Mouse (Mus musculus): Measurements from ENCODE around the gene Tmem258.
A peak's percentile ranks its signal among the peaks of the same experiment; 100 is the strongest.
"Not testable (repeated sequence)": the region's sequence is repeated elsewhere in the genome, so short reads cannot be mapped to it uniquely, and the experiment has no call there.

Gene Tmem258

DNA sequence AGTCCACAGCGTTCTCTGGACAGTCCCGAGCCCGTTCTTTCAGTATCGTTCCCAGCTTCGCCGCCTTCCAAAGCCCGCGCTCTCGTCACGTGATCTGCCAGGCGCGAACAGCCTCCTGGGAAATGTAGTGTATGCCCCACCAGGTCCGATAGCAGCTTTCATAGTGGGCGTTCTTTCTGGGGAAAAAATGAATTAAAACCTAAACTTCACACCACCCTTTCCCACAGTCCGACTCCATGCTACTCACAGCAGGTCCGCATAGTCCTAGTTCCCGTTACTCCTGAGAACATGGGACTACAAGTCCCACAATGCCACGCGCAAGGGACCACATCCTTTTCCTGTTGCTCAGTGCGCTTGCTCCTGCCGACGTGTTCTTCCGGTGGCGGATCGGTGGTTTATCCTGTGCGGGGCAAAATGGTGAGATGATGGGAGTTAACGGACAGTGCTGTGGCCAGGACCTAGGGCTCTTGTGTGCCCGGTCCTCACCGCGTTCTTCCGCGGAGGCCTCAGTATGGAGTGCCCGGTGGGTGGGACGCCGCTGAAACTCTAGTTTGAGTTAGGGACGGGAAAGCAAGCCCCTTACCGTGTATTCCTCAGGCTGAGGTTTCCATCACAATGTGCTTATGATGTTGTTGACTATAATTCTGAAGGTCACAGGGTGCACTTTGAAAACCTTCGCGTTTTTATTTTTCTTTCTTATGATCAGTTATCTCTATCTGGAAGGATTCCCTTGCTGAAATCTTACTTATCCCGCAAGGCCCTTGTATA lies at the start of gene Tmem258, which contains the start of gene Fen1:
TSS of gene Tmem258 (plus strand) at position 167 of the 768 bp plus-strand sequence.
TSS of gene Fen1 (minus strand) at position 322 of the 768 bp plus-strand sequence.
- peak; percentile 94 for DNase-seq (ENCODE audit: low read depth, low spot score)

DNA sequence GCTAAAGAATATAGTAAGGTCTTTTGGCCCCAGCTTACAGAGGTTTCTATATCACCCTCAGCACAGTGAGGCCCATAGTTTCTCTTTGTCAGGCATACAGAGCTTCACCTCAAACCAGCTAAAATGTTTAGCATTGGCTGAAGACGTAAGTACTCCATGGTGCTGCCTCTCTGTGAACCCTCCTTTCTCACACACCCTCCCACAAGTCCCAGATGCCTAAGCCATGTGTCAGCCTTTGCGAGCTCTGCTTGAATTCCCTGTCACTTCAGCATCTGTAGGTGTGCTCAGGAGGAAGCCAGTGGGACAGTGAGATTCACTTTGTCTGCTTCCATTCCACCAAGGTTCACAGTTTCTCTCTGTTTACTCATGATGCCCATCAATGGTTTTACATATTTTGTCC lies 46.1 kb upstream of the Tmem258 start:
- DNase-seq (ENCODE audit: low read depth, low spot score), result no peak

DNA sequence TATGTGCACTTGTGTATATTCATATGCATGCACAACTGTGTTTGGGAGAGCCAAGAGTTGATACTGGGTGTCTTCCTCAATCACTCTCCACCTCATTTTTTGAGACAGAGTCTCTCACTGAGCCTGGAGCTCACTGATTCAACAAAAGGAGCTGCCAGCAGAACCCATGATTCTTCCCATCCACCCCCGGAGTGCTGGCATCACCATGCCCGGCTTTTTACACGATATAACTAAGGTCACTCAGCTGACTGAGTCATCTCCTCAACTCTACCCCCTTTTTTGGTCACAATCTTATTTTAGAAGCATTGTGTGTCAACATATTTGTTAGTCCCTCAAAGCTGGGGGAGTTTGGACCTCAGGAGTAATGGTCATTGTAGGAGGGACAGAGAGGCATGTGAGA lies 39.9 kb upstream of the Tmem258 start:
- DNase-seq (ENCODE audit: low read depth, low spot score), result no peak

DNA sequence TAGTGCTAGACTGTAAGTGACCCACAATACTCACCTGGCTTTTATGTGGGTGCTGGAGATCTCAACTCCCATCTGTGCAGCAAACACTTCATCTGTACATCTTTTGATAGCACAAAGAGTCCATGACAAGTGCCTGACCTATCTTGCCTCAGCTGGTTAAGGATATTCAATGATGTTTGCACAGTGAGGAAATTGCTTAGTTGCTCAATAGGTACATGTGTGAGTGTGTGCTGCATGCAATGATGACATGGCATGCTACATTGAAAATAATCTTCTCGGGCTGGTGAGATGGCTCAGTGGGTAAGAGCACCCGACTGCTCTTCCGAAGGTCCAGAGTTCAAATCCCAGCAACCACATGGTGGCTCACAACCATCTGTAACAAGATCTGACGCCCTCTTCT lies 37.9 kb upstream of the Tmem258 start:
- DNase-seq (ENCODE audit: low read depth, low spot score), result not testable (repeated sequence)

DNA sequence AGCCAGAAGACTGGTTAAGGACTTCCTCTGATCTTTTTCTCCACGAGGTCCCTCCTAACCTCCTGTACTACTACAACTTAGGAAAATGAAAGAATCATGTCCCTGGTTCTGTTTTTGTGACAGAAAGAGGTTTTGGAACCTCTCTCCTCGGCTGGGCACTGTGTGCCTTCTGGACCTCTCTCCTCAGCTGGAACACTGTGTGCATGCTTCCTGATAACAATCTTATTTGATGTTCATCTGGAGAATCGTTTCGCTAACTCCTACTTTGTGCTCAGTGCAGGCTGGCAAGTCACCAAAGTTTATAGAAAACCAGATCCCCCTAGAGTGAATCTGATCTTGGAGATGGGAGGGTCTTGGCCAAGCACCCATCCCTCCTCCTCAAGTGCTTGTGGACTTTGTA lies 36.7 kb upstream of the Tmem258 start:
- DNase-seq (ENCODE audit: low read depth, low spot score), result no peak

DNA sequence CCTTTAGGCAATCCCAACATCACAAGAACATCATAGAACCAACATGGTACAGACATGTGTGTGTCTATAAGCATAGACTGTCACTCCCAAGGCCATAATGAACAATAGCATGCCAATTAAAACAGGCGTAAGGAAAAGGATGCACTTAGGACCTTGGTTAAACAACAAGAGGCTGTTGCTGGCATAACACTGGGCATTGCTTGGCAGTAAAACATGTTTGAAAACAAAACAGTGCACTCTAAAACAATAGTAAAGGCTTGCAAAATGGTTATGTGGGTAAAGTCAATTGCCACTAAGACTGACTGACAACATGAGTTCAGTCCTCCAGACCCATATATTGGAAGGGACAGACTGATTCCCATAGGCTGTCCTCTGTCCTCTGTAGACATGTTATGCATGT lies 35.9 kb upstream of the Tmem258 start:
- DNase-seq (ENCODE audit: low read depth, low spot score), result no peak

DNA sequence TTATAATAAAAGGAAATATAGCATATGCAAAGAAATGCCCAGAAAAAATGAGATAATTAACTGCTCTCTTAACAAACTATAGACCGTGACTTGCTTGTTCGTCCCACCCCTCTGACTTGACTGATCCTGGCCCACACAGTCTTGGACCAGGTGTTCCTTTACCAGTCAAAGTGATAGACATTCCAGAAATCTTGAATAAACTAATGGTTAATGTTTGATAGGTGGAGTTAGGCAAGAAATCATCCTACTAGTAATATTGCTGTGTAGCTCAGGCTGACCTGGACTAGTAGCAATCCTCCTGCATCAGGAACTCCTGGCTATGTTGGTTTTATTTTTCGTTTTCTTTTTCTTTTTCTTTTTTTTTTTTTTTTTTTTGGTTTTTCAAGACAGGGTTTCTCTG lies 35.4 kb upstream of the Tmem258 start:
- DNase-seq (ENCODE audit: low read depth, low spot score), result no peak

DNA sequence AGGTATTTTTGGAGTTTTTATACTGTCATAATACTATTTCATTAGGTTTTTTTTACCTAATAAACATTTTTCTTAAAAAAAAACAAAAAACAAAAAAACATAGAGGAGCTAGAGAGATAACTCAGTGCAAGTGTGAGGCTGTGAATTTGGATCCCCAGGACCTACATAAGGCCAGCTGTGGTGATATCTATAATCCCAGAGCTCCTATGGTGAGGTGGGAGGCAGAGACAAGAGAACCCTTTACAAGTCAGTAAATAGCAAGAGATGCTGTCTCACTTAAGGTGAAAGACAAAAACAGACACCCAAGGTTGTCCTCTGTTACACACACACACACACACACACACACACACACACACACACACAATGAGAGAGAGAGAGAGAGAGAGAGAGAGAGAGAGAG lies 34.6 kb upstream of the Tmem258 start:
- no peak for DNase-seq (ENCODE audit: low read depth, low spot score)

DNA sequence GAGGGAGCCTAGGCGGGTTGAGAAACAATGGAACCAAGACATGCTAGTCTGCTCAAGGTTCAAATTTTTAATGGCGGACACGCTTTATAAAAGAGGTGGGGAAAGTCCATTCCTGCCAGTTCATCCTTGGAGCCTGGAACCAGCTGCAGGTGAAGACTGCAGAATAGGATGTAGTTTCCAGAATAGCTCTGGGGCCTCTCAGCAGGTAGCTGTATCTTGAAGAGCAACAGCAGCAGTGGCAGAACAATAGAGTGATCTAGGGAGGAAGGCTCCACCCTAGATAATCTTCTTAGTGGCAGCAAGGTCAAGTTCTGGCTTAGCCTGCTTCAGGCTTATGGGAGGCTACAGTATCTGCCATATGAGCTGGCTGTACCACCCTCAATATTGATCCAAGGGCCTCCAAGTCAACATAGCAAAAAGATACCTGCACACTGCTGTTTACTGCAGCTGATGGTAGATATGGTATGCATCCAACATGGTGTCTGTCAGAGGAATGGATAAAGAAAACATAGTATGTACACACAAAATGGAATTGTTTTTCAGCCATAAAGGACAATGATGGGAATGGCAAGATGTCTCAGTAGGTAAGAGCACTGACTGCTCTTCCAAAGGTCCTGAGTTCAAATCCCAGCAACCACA lies 34.0 kb upstream of the Tmem258 start:
- DNase-seq (ENCODE audit: low read depth, low spot score), result peak; percentile 88

DNA sequence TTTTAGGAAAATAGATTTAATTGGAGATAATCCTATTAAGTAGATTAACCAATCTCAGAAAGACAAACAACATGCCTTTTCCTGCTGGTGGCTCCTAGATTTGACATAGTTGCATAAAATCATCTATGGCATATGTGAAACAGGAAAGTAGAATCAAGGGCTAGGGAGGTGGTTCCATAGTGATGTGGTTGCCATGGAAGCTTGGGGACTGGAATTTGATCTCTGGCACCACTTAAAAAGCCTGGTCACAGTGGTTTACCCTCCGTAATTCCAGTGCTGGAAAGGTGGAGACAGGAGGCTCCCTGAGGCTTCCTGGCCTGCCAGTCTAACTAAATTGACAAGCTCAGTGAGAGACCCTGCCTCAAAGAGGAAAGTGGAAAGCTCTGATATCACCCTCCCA lies 33.3 kb upstream of the Tmem258 start:
- peak; percentile 38 for DNase-seq (ENCODE audit: low read depth, low spot score)

DNA sequence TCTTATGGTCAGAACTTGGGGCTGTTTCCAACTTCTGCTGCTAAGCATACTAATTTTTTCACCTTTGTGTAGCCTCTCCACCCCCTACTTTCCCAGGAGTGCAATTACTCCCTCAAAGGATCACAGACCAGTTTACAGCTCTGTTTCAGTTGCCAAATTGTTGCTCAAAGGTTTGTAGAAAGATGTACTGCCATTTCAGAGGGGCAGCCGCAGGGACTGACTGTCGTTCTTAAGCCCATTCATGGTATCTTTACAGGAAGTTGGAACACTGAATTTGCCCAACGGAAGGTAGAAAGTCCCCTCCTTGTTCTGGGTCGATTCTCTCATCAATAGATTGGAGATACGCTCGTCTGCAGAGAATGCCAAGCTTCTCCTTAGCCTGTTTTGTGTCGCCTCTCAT lies 32.5 kb upstream of the Tmem258 start:
- DNase-seq (ENCODE audit: low read depth, low spot score), result no peak

DNA sequence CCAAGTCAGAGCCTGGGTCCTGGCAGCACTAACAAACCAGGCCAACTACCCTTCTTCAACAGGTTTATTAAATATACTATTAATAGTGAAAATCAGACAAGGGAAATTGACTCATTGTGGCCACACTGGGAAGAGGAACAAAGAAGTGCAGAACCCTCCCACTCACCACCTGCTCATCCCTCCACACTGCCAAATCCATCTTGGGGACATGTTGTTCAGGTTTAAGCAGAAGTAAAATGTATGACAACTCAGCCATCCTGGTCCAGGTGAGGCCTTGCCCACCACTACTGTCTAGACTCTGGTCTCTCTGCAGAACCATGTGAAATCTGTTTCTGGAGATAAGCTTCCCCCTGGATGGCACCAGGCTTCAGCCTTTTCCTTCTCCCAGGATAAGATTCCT lies 32.0 kb upstream of the Tmem258 start:
- no peak for DNase-seq (ENCODE audit: low read depth, low spot score)

DNA sequence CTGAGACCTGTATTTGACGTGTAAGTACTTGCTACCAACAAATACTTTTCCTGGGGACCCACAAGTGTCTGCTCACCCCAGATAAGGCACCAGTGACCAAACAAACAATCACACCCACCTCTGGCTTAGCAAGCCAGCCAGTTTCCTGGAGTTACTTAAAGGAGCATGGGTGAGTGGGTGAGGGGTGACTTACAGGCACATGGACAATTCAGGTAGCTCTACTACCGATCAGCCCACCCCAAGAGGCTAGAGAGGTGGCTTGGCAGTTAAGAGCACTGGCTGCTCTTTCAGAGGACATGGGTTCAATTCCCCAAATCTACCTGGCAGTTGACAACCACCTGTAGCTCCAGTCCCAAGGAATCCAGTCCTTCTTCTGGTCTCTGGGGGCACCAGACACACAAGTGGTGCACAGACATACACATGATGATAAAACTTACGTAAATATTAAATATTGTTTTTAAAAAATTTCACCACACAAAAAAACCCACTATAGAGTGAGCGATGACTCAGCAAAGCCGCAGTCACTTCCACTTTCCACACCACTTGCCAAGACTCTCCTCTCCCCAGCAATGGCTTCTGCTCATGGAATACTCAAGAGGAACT lies 30.6 kb upstream of the Tmem258 start:
- no peak for DNase-seq (ENCODE audit: low read depth, low spot score)

DNA sequence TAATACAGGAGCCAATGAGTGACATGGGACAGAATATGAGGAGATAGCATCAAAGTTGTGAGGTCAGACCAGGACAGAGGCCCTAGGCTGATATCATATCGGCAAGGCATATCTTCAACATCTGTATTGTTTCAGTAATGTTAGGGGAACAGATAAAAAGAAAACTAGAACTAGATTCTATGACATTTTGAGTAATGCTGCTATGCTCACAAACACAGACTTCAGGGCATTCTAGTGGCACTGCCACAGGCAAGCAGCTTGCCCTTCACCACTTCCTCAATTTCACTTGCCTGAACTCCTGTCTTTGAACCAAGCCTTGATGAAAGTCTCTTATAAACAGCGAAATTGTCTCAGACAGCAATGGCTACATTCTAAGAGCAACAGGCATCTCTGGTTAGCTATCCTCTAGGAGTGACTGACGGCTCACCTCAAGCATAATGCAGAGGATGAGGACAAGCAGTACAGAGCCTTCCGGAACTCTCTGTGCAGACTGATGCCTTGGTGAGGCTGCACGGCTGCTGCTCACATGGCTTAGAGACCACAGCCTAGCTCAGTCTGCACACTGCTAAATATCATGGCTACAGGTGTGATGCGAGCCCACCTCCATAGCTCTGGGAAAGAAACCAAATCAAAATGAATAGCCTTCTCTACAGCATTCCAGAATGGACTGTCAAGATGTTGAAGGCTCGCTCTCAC lies 29.8 kb upstream of the Tmem258 start:
- no peak for DNase-seq (ENCODE audit: low read depth, low spot score)

DNA sequence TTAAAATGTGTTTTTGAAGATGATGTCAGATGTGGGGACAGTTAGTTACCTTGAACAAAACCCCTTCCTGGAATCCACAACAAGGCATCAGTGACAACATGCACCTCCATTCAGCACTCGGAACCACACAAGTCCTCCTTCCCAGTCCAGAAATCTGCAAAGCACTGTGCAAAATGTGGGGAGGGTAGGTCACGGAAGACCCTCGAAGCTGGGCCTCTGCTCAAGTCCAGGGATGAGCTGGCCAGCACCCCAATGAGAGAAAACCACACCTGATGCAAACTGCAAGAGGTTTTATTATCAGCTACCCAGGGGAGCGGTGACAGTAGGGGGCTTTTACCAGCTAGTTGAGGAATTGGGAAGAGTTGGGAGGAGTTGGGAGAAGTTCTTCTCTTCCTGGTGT lies 28.9 kb upstream of the Tmem258 start:
- DNase-seq (ENCODE audit: low read depth, low spot score), result no peak

DNA sequence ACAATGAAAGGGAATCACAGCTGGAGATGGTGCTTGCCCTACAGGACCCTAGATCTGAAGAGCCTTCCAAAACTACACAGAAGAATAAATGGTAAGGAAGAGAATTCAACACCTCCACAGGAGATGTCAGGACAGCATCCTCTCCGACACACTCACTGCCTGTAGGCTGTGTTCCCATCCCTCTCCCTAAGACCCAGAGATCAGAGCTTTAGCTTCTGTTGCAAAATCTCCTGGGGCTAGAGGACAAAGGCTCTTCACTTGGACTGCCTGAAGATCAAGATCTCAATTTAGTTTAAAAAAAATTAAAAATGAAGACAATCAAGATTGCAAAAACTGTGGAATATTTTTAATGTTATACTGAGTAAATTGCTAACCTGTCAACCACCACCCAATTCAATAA lies 27.3 kb upstream of the Tmem258 start:
- no peak for DNase-seq (ENCODE audit: low read depth, low spot score)

DNA sequence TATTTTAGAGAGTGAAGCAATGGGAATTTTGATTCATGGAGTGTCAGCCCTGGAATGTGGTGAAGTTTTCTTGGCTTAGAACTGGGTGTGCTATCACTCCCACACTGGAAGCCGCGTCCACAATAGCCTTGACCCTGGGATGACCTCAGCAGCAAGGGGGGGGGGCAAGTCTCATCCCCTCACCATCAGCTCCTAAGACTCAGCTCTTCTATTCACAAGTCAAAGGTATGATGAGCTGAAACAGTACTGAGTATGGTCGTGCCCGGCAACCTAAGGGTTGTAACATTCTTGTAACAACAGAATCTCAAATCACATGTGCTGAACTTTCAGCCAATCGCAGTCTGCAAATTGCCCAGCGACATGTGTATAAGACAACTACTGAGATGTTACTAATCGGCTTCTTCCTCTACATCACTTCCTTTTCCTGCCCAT lies 26.9 kb upstream of the Tmem258 start:
- DNase-seq (ENCODE audit: low read depth, low spot score), result peak; percentile 60

DNA sequence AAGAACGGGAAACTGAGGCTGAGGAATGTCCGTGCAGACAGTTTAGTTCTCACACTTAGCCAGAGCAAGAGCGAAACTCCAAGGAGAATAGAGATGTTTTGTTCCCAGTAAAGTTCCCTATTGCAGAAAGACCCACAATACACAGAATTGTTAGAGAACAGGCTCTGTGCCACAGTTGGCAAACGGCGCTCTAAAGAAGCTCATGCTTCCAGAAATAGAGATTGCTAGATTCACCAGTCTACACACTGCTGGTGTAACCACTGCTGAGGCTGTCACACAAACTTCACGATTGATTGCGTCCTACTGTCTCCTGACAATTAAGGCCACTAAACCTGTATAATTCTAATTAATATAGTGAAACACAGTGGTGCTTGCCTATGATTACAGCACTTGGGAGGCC lies 22.6 kb upstream of the Tmem258 start:
- no peak for DNase-seq (ENCODE audit: low read depth, low spot score)

DNA sequence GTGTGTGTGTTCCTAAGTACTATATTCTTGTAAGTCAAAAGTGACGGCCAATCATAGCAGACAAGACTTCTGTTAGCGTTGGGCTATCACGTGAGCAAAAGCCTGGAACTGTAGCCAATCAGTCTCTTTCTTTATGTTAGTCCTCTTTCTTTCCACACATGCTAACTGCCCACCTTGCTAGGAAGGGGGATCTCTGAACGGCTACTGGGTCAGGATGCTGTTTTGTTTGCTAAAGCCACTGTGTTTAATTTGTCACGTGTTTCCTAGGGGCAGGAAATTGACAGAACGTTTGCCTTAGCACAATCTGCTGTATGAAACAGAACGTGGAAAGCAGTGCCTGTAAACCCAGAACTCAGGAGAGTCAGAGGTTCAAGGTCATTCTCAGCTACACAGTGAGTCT lies 21.7 kb upstream of the Tmem258 start:
- no peak for DNase-seq (ENCODE audit: low read depth, low spot score)

DNA sequence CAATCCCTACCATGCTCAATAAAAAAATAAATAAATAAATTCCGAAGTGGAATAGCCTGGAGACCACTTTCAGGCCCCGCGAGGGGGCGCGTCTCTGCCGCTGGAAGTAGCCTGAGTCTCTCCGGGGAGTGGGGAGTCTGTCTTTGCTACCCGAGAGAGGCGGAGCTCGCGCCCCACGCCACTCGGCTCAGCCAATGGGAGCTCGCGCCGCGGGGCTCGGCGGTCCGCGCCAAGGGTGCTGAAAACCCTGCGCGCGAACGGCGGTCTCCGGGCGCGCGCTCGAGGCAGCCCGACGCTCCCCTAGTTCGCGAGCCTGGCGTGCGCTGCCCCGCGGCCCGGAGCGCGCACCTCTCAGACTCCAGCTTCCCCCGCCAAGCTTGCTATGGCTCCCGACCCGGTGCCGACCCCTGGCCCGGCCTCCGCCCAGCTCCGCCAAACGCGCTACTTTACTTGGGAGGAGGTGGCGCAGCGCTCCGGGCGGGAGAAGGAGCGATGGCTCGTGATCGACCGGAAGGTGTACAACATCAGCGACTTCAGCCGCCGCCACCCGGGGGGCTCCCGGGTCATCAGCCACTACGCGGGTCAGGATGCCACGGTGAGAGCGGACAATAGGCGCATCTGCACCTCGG lies 21.0 kb upstream of the Tmem258 start, which contains the start of gene Fads1:
TSS of gene Fads1 (plus strand) at position 219 of the 629 bp plus-strand sequence.
- peak; percentile 96 for DNase-seq (ENCODE audit: low read depth, low spot score)

DNA sequence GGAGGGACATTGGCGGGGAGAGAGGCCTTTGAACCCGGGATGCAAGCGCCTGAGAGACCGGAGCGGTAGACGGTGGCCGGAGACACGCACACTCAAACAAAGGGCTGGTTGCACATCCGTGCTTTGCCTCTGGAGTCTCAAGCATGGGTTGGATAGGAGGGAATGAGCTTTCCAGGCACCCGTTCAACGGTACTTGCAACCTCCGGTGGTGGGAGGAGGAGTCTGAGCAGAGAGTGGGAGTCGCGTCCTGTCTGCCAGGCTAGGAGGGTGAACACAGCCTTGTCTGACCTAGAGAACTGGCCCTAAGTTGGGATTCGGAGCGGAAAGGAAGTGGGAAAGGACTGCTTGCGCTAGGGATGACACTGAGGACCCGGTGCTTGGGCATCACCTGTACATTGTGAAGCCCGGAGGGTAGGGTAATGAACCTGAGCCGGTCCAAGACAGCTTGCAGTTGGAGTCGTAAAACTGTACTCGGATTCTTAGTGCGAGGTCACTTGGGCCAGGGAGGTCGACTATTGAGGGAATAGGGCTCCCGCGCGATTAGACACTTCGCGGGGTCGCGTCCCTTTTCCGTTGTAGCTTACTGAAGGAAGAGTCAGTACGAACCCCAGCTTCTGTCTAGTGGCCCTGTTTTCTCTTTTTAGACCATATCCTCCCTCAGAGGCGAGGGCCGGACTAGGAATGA lies 20.4 kb upstream of the Tmem258 start:
- peak; percentile 86 for DNase-seq (ENCODE audit: low read depth, low spot score)

Data from R1 (cell line).